Mouse (Mus musculus) spleen, postnatal 10 days (tissue): ENCODE data around the gene Gm21885.

Experiments
- DNase-seq, 2 experiments: peaks; one replicate each; pipeline ENCODE4 v3.0.0; 2021 to 2022; ENCODE audit warnings: low spot score in 2 of 2

Gene Gm21885

GRCm38 (mm10) chr11:94268761-94269160 is 12.9 kb upstream of the Gm21885 start:
- DNase-seq, result no peak

GRCm38 (mm10) chr11:94269906-94270305 is 11.8 kb upstream of the Gm21885 start:
- no peak for DNase-seq

- no peak for DNase-seq
These were observed 10.7 kb upstream of the Gm21885 start for GRCm38 (mm10) chr11:94271015-94271414.

- DNase-seq, result no peak
These were observed 8.4 kb upstream of the Gm21885 start for GRCm38 (mm10) chr11:94272960-94273927.

- DNase-seq, result no peak
These were observed 7.3 kb upstream of the Gm21885 start for GRCm38 (mm10) chr11:94274206-94274867.

- no peak for DNase-seq
These were observed 6.4 kb upstream of the Gm21885 start for GRCm38 (mm10) chr11:94275226-94275625.

GRCm38 (mm10) chr11:94275686-94276085 is 6.0 kb upstream of the Gm21885 start:
- no peak for DNase-seq

GRCm38 (mm10) chr11:94276869-94277337 is 4.8 kb upstream of the Gm21885 start:
- peak; percentile 81 to 89 for DNase-seq

GRCm38 (mm10) chr11:94282291-94282690 is 618 bp downstream of the Gm21885 start:
- DNase-seq, result no peak

- no peak for DNase-seq
These were observed 1.9 kb downstream of the Gm21885 start for GRCm38 (mm10) chr11:94283536-94284099.

- no peak for DNase-seq
These were observed 4.4 kb downstream of the Gm21885 start for GRCm38 (mm10) chr11:94285886-94286574.

GRCm38 (mm10) chr11:94287105-94287504 is 5.4 kb downstream of the Gm21885 start:
- no peak for DNase-seq

- DNase-seq, result peak in 1 of 2 experiments; percentile 57
These were observed 8.5 kb downstream of the Gm21885 start for GRCm38 (mm10) chr11:94290062-94290740.

GRCm38 (mm10) chr11:94294996-94295845 is 13.5 kb downstream of the Gm21885 start:
- no peak for DNase-seq

GRCm38 (mm10) chr11:94312733-94313132 is 31.1 kb downstream of the Gm21885 start:
- DNase-seq, result no peak

GRCm38 (mm10) chr11:94314098-94314652 is 32.5 kb downstream of the Gm21885 start:
- DNase-seq, result no peak

- no peak for DNase-seq
These were observed 33.6 kb downstream of the Gm21885 start for GRCm38 (mm10) chr11:94315308-94315707.

- DNase-seq, result no peak
These were observed 34.9 kb downstream of the Gm21885 start for GRCm38 (mm10) chr11:94316528-94316927.

- no peak for DNase-seq
These were observed 35.3 kb downstream of the Gm21885 start for GRCm38 (mm10) chr11:94317014-94317413.

- DNase-seq, result no peak
These were observed 35.8 kb downstream of the Gm21885 start for GRCm38 (mm10) chr11:94317515-94317914.
